9 mouse cellular contexts compared by ENCODE assay signal in genomic region chr5:149264405-149264804, GRCm38 (mm10). TPM values are rescaled to one million over a fixed set of nuclear protein-coding genes. Genes with fewer than 3 reads are reported as not detected.
DNase-seq lines count a peak whose midpoint lies in the region; ATAC-seq and TF ChIP-seq lines count a peak whose summit lies in the region.
"Had no signal": no experiment of that assay in that cellular context is flagged by ENCODE, and none has a peak within 500 bp of the region (broad histone marks: within the 10 kb centered on the region; RNA-seq: fewer than 3 reads in every experiment).

Gene Alox5ap (plus strand): TSS chr5:149264767.

- peak within 1 kb of the TSS; percentile 42; the same call in 1 of the 2 replicates for H3K4me3 ChIP-seq in kidney, adult 2 months (ENCODE audit: insufficient read depth, low read depth, low read length)
- peak within 1 kb of the TSS; percentile 65 for H3K4me3 ChIP-seq in G1E (ENCODE audit: low read depth, low read length)
- H3K4me3 ChIP-seq in bone marrow macrophage, adult 2 months (ENCODE audit: insufficient read depth, low read length) = peak within 1 kb of the TSS; percentile 72
- no peak within 1 kb of the TSS for H3K4me3 ChIP-seq in limb, embryonic 12.5 days (replicated peaks)
- H3K4me3 ChIP-seq: forebrain, embryonic 15.5 days had no signal

- no peak within 1 kb of the TSS for H3K9ac ChIP-seq in limb, embryonic 12.5 days (replicated peaks)
- H3K9ac ChIP-seq: forebrain, embryonic 15.5 days had no signal

- no peak within 1 kb of the TSS for H3K4me2 ChIP-seq in limb, embryonic 12.5 days
- H3K4me2 ChIP-seq: forebrain, embryonic 15.5 days had no signal

- ATAC-seq in G1E (ENCODE audit: extremely low read depth, insufficient number of reproducible peaks, low FRiP score, poor library complexity, severe bottlenecking) = no peak
- no peak for ATAC-seq in limb, embryonic 12.5 days (ENCODE audit: insufficient number of reproducible peaks, insufficient read depth, low FRiP score, low TSS enrichment, low read depth)
- ATAC-seq: forebrain, embryonic 15.5 days had no signal

- H3K27ac ChIP-seq in kidney, adult 2 months (ENCODE audit: insufficient read depth, low read depth, low read length) = no peak within 1 kb of the TSS
- H3K27ac ChIP-seq in bone marrow macrophage, adult 2 months (ENCODE audit: insufficient read depth, low read depth, low read length) = peak within 1 kb of the TSS; percentile 67
- H3K27ac ChIP-seq in limb, embryonic 12.5 days = no peak within 1 kb of the TSS
- H3K27ac ChIP-seq: forebrain, embryonic 15.5 days had no signal

- H3K9me3 ChIP-seq in G1E (replicated peaks) = no peaks in the 10 kb centered on the region
- 0 out of 2 replicates have a peak, but pooled peaks cover 4% of the 10 kb centered on the region for H3K9me3 ChIP-seq in limb, embryonic 12.5 days
- H3K9me3 ChIP-seq: forebrain, embryonic 15.5 days had no signal

- no peak for DNase-seq in kidney, adult 2 months
- DNase-seq in kidney, adult 11 months = no peak
- no peak for DNase-seq in G1E (ENCODE audit: low spot score)
- DNase-seq in spleen, postnatal 36 days (ENCODE audit: low spot score in 2 of 2) = no peak
- no peak for DNase-seq in adipocyte (ENCODE audit: low spot score)
- DNase-seq in ovary, adult 18-20 months (ENCODE audit: low spot score) = no peak

- TF ChIP-seq POLR2A in kidney, adult 2 months (IDR thresholded peaks at IDR 0.05; ENCODE audit: low read depth, low read length) = no peak
- TF ChIP-seq POLR2A in bone marrow macrophage, adult 2 months (IDR thresholded peaks at IDR 0.05; ENCODE audit: borderline replicate concordance, low read depth, low read length) = no peak

- H3K36me3 ChIP-seq in kidney, adult 2 months (ENCODE audit: control insufficient read depth, insufficient read depth, low read length) = no peaks in the 10 kb centered on the region
- H3K36me3 ChIP-seq in G1E (replicated peaks) = peaks cover 4% of the 10 kb centered on the region
- H3K36me3 ChIP-seq in limb, embryonic 12.5 days = no peaks in the 10 kb centered on the region
- H3K36me3 ChIP-seq: forebrain, embryonic 15.5 days had no signal

- no peaks in the 10 kb centered on the region for H3K27me3 ChIP-seq in kidney, adult 2 months (replicated peaks; ENCODE audit: control insufficient read depth, insufficient read depth, low read length)
- H3K27me3 ChIP-seq in G1E (ENCODE audit: insufficient read depth, low read length) = peaks cover 2% of the 10 kb centered on the region; the same call in 1 of the 2 replicates
- H3K27me3 ChIP-seq in limb, embryonic 12.5 days = no peaks in the 10 kb centered on the region
- H3K27me3 ChIP-seq: forebrain, embryonic 15.5 days had no signal

- no peaks in the 10 kb centered on the region for H3K4me1 ChIP-seq in kidney, adult 2 months (ENCODE audit: control insufficient read depth, insufficient read depth, low read length)
- H3K4me1 ChIP-seq in G1E (ENCODE audit: insufficient read depth, low read depth, low read length) = peaks cover 38% of the 10 kb centered on the region
- peaks cover 28% of the 10 kb centered on the region for H3K4me1 ChIP-seq in bone marrow macrophage, adult 2 months (ENCODE audit: control insufficient read depth, insufficient read depth, low read length)
- H3K4me1 ChIP-seq in limb, embryonic 12.5 days (replicated peaks) = peaks cover 2% of the 10 kb centered on the region
- H3K4me1 ChIP-seq: forebrain, embryonic 15.5 days had no signal

- 37% methylated on average over 4 of the region's 4 CpGs for WGBS in kidney, adult 2 months
- WGBS in limb, embryonic 12.5 days = 44% methylated on average over 4 of the region's 4 CpGs

- no peak for TF ChIP-seq CTCF in kidney, adult 2 months (conservative IDR thresholded peaks at IDR 0.05; ENCODE audit: insufficient read depth, insufficient read length, low read depth, low read length)
- no peak for TF ChIP-seq CTCF in G1E (IDR thresholded peaks at IDR 0.05; ENCODE audit: low read depth, low read length)
- TF ChIP-seq CTCF in bone marrow macrophage, adult 2 months (IDR thresholded peaks at IDR 0.05; ENCODE audit: low read depth, low read length) = no peak

RNA-seq across cellular contexts. Expression of gene Alox5ap, which starts in this region (rescaled TPM):
- 12.7 and 15.8 TPM in 2 replicates for polyA plus RNA-seq in kidney, adult 2 months (2012; rRNA removed)
- total RNA-seq in G1E (2014; fragmentation: Nextera tagmentation) (38.1 and 43.8 TPM in 2 replicates), G1E (2017) (143 and 157 TPM in 2 replicates)
- 1.0 and 1.5 TPM in 2 replicates for polyA plus RNA-seq in G1E (2012)
- polyA plus RNA-seq in bone marrow macrophage, adult 2 months (2012; ENCODE audit: insufficient read depth, insufficient read length, missing spikeins) = 992 and 1,124 TPM in 2 replicates
- polyA plus RNA-seq in limb, embryonic 12.5 days (2016; fragmentation: Nextera tagmentation; extraction: Ambion mirVana) = 11.0 and 13.8 TPM in 2 replicates

Comparison
In these comparisons a context has a peak if more than half of its experiments do, and no peak if none do; other contexts are left out.
1. RNA of gene Alox5ap (polyA plus RNA-seq): 992 to 1,124 TPM in bone marrow macrophage, adult 2 months; 12.7 to 15.8 TPM in kidney, adult 2 months, 11.0 to 13.8 TPM in limb, embryonic 12.5 days and 1.0 to 1.5 TPM in G1E; every median in the first group is over 10 times any median in the second.